Mouse (Mus musculus) embryonic fibroblast, embryonic 13.5 days (primary cell): ENCODE measurements around the gene AI182371.

Experiments used
- CTCF ChIP-seq: IDR thresholded peaks from 2 replicates; pipeline ENCODE4 v1.5.1; 2011; ENCODE audit warnings: mild to moderate bottlenecking, control low read depth, low read length, moderate library complexity, borderline replicate concordance; ENCODE audit not compliant: insufficient read depth
- POLR2A ChIP-seq: IDR thresholded peaks from 2 replicates; pipeline ENCODE4 v1.6.1; 2011; ENCODE audit warnings: low read depth, mild to moderate bottlenecking, control low read depth, low read length, moderate library complexity

GRCm38 (mm10) chr2:35132662-35133055, 31.3 kb upstream of the AI182371 start:
- no peak for TF ChIP-seq POLR2A
- TF ChIP-seq CTCF, result no peak
